Mouse (Mus musculus) heart, adult 9 months (tissue): ENCODE measurements around the gene Sgpp2.

Experiments used
- DNase-seq, 2 experiments: peaks; one replicate each; pipeline ENCODE4 v3.0.0; 2022; ENCODE audit warnings: low spot score in 2 of 2

The Sgpp2 gene

GRCm38 (mm10) chr1:78310021-78310752 lies at the start of gene Sgpp2:
Gene Sgpp2, plus strand, starts transcription at chr1:78310345.
- DNase-seq: no peak

GRCm38 (mm10) chr1:78267519-78267918 lies 42.6 kb upstream of the Sgpp2 start:
- DNase-seq: no peak

- no peak for DNase-seq
These were observed 37.2 kb upstream of the Sgpp2 start for GRCm38 (mm10) chr1:78272915-78273314.

- no peak for DNase-seq
These were observed 31.0 kb upstream of the Sgpp2 start for GRCm38 (mm10) chr1:78279128-78279527.

GRCm38 (mm10) chr1:78292397-78292796 lies 17.7 kb upstream of the Sgpp2 start:
- DNase-seq: no peak

GRCm38 (mm10) chr1:78299670-78300225 lies 10.4 kb upstream of the Sgpp2 start:
- DNase-seq: no peak

GRCm38 (mm10) chr1:78308688-78309087 lies 1.5 kb upstream of the Sgpp2 start:
- no peak for DNase-seq

GRCm38 (mm10) chr1:78309280-78309679 lies 865 bp upstream of the Sgpp2 start:
- DNase-seq: no peak

- DNase-seq: no peak
These were observed 756 bp downstream of the Sgpp2 start for GRCm38 (mm10) chr1:78310861-78311341.

- no peak for DNase-seq
These were observed 1.3 kb downstream of the Sgpp2 start for GRCm38 (mm10) chr1:78311482-78311881.

- no peak for DNase-seq
These were observed 2.8 kb downstream of the Sgpp2 start for GRCm38 (mm10) chr1:78312917-78313316.

- no peak for DNase-seq
These were observed 3.8 kb downstream of the Sgpp2 start for GRCm38 (mm10) chr1:78313961-78314360.

- DNase-seq: no peak
These were observed 8.1 kb downstream of the Sgpp2 start for GRCm38 (mm10) chr1:78318089-78318760.

- no peak for DNase-seq
These were observed 10.1 kb downstream of the Sgpp2 start for GRCm38 (mm10) chr1:78320291-78320690.

GRCm38 (mm10) chr1:78322098-78322778 lies 12.1 kb downstream of the Sgpp2 start:
- no peak for DNase-seq

- no peak for DNase-seq
These were observed 12.7 kb downstream of the Sgpp2 start for GRCm38 (mm10) chr1:78322844-78323243.

GRCm38 (mm10) chr1:78324044-78324443 lies 13.9 kb downstream of the Sgpp2 start:
- DNase-seq: no peak

- no peak for DNase-seq
These were observed 15.7 kb downstream of the Sgpp2 start for GRCm38 (mm10) chr1:78325851-78326250.

GRCm38 (mm10) chr1:78328646-78329045 lies 18.5 kb downstream of the Sgpp2 start:
- DNase-seq: no peak

- DNase-seq: no peak
These were observed 19.7 kb downstream of the Sgpp2 start for GRCm38 (mm10) chr1:78329861-78330260.

- DNase-seq: no peak
These were observed 20.5 kb downstream of the Sgpp2 start for GRCm38 (mm10) chr1:78330620-78331158.

- peak in 1 of 2 experiments; percentile 4 for DNase-seq
These were observed 27.6 kb downstream of the Sgpp2 start for GRCm38 (mm10) chr1:78337726-78338125.
